Mouse (Mus musculus) heart, adult 2 months (tissue): Measurements from ENCODE around the gene Kifc5b. TPM values are rescaled to one million over a fixed set of nuclear protein-coding genes. Genes with fewer than 3 reads are reported as not detected.

Source experiments
- DNase-seq, 2 experiments: peaks; one replicate each; pipeline ENCODE4 v3.0.0; 2021
- H3K27ac ChIP-seq: fragments of 200-600 bp; 2 replicates; pipeline ENCODE4 v1.8.1; 2022
- H3K27me3 ChIP-seq: fragments of 200-500 bp; 2 replicates; pipeline ENCODE4 v1.6.1; 2012; ENCODE audit warnings: mild to moderate bottlenecking, low read length, inconsistent platforms, mixed read lengths; ENCODE audit not compliant: control insufficient read depth, insufficient read depth
- H3K36me3 ChIP-seq: fragments of 200-500 bp; 2 replicates; pipeline ENCODE4 v1.6.1; 2012; ENCODE audit warnings: low read length, inconsistent platforms; ENCODE audit not compliant: control insufficient read depth, insufficient read depth
- H3K4me1 ChIP-seq: fragments of 200-500 bp; 2 replicates; pipeline ENCODE4 v1.6.1; 2011; ENCODE audit warnings: low read length; ENCODE audit not compliant: control insufficient read depth, insufficient read depth
- H3K4me3 ChIP-seq: fragments of 200-600 bp; 2 replicates; pipeline ENCODE4 v1.8.1; 2022
- H3K79me2 ChIP-seq: fragments of 200-500 bp; replicated peaks from 2 replicates; pipeline ENCODE4 v1.6.1; 2012; ENCODE audit warnings: mild to moderate bottlenecking, inconsistent platforms, low read length, moderate library complexity, mixed read lengths; ENCODE audit not compliant: control insufficient read depth, insufficient read depth
- H3K9ac ChIP-seq: fragments of 200-500 bp; 2 replicates; pipeline ENCODE4 v1.6.1; 2012; ENCODE audit warnings: low read depth, mild to moderate bottlenecking, control low read depth, inconsistent platforms, low read length, mixed read lengths
- CTCF ChIP-seq: fragments of 200-600 bp; IDR thresholded peaks from 2 replicates; pipeline ENCODE4 v1.8.1; 2022; ENCODE audit warnings: antibody characterized with exemption, mild to moderate bottlenecking, moderate library complexity
- EP300 ChIP-seq: fragments of 200-500 bp; IDR thresholded peaks from 2 replicates; pipeline ENCODE4 v1.6.1; 2011; ENCODE audit warnings: low read depth, low read length, control low read depth; ENCODE audit not compliant: insufficient read depth
- POLR2A ChIP-seq: fragments of 200-500 bp; IDR thresholded peaks from 2 replicates; pipeline ENCODE4 v1.6.1; 2011; ENCODE audit warnings: mild to moderate bottlenecking, low read depth, low read length, control low read depth; ENCODE audit not compliant: insufficient read depth
- WGBS: fragments of 180-500 bp; shearing (Covaris S2); methylation state at CpG from one replicate; pipeline ENCODE4 v1.1.7; 2018; 5-methylcytosine and 5-hydroxymethylcytosine counted together
- intact Hi-C: fragments of 180-260 bp; cut with DNase I; formaldehyde crosslinking; loops from one replicate; pipeline ENCODE4 v1.15.1; 2025
- polyA plus RNA-seq: library from polyadenylated mRNA; depleted of rRNA; stranded (reverse); fragments of >200 nt; gene quantifications from 2 replicates; pipeline ENCODE4 v1.2.3, GENCODE M21; 2012
- total RNA-seq, 2 experiments: library from RNA; stranded (reverse); gene quantifications; 2 replicates each; pipeline ENCODE4 v1.2.3; 2021

Kifc5b gene
- total and polyA plus RNA-seq, 3 experiments, result 0.26 to 0.62 (median 0.36) TPM

DNA sequence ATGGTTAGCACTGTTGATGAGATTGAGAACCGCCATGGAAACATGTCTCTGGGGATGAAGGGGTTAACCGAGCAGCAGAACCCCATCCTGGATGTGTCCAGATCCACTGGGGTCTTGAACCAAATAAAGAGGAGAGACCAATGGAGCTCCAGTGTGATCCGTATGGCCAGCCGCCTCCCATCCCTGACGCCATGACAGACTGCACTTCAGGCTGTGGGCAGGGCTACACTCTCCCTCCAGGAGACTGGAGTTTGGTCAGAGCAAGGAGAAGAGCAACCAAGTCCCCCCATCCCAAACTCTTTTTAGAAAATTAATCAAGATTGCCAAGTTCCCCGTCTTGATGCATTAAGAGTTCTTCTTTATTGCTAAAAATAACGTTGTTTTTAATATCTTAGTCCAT, 39.0 kb upstream of the Kifc5b start:
- H3K27me3 ChIP-seq, result no peaks in the 10 kb centered on the region
- TF ChIP-seq CTCF (no peak), POLR2A (no peak), EP300 (no peak)
- H3K4me3 ChIP-seq, result no peak overlapping the region
- peaks cover 2% of the 10 kb centered on the region; the same call in 1 of the 2 replicates for H3K4me1 ChIP-seq
- 65% methylated on average over 7 of the region's 7 CpGs for whole genome bisulfite sequencing
- H3K79me2 ChIP-seq, result no peaks in the 10 kb centered on the region; the same call in 1 of the 2 replicates
- H3K27ac ChIP-seq, result peak overlapping the region; percentile 43; the same call in 1 of the 2 replicates
- intact Hi-C loops, result no loop called here
- no peak overlapping the region for H3K9ac ChIP-seq
- no peaks in the 10 kb centered on the region for H3K36me3 ChIP-seq
- DNase-seq, result no peak

- TF ChIP-seq CTCF, result peak; percentile 49
- no peak for TF ChIP-seq POLR2A
- WGBS, result 91% methylated on average over 6 of the region's 6 CpGs
- Histone ChIP-seq H3K36me3 (no peaks in the 10 kb centered on the region), H3K79me2 (no peaks in the 10 kb centered on the region; the same call in 1 of the 2 replicates), H3K27me3 (no peaks in the 10 kb centered on the region), H3K9ac (no peak overlapping the region; the same call in 1 of the 2 replicates), H3K27ac (peak overlapping the region; percentile 31), H3K4me1 (no peaks in the 10 kb centered on the region), H3K4me3 (no peak overlapping the region)
- DNase-seq, result no peak
- intact Hi-C loops, result no loop called here
These were observed 37.7 kb upstream of the Kifc5b start for GRCm38 (mm10) chr17:26879235-26879634.

GRCm38 (mm10) chr17:26882706-26883105, 34.2 kb upstream of the Kifc5b start:
- Histone ChIP-seq H3K4me1 (peaks cover 7% of the 10 kb centered on the region), H3K79me2 (no peaks in the 10 kb centered on the region), H3K9ac (no peak overlapping the region), H3K27ac (no peak overlapping the region), H3K4me3 (no peak overlapping the region), H3K27me3 (no peaks in the 10 kb centered on the region), H3K36me3 (no peaks in the 10 kb centered on the region)
- intact Hi-C loops, result no loop called here
- no peak for DNase-seq
- no peak for TF ChIP-seq POLR2A
- TF ChIP-seq EP300, result no peak
- TF ChIP-seq CTCF, result no peak
- WGBS, result 41% methylated on average over 1 of the region's 1 CpGs

- intact Hi-C loops, result no loop called here
- Histone ChIP-seq H3K9ac (no peak overlapping the region), H3K4me3 (no peak overlapping the region), H3K36me3 (no peaks in the 10 kb centered on the region), H3K27ac (no peak overlapping the region), H3K4me1 (peaks cover 7% of the 10 kb centered on the region), H3K79me2 (no peaks in the 10 kb centered on the region), H3K27me3 (no peaks in the 10 kb centered on the region)
- no peak for TF ChIP-seq CTCF
- no peak for TF ChIP-seq EP300
- TF ChIP-seq POLR2A, result no peak
- DNase-seq, result no peak
- WGBS, result 88% methylated on average over 6 of the region's 6 CpGs
These were observed 33.3 kb upstream of the Kifc5b start for GRCm38 (mm10) chr17:26883585-26883984.

DNA sequence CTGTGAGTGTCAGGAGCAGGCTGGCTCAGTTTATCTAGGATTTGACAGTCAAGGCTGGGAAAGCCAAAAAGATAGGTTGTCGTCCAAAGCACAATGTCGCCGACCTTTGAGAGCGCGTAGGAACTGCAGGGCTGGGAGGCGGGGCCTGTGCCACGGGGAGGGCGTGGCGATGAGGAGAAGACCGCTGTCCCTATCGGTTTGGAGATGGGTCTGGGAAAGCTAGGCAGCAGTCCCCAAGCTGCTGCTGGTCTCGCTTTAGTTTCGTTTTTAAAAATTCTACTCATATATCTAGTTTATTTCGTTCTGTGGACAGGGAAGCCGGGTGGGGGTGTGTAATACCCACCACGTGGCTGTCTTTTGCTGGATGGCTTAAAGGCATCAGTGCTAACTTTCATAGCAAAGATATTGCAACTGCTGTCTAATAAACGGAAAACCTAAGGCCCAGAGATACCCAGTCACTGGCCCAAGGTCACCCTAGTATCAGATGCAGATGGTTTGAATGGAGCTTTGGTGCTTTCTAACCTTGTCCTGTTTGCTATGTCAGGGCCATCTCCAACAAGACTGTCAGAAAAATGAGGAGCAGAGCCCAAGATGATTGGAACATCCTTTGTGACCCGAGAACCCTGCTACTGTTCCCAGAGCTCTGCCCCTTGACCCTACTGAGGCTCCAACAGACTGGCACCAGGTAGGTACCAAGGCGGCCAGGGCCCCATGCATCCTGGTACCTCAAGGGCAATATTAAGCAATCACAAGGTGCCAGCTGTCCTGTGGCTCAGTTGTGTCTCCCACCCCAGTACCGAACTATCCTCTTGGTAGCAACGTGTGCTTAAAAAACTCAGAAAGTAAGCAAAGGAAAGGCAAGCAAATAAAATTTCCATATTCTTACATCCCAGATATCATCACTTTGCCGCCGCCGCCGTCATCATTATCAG, 31.6 kb upstream of the Kifc5b start:
- intact Hi-C loops, result loop anchor here (2.0 to 5.0 kb wide), 5 partner anchors 34 to 423 kb away; partner anchors contain the start of gene Atp6v0e
- DNase-seq, result peak; percentile 88 to 89
- Histone ChIP-seq H3K27me3 (no peaks in the 10 kb centered on the region), H3K27ac (peak overlapping the region; percentile 65), H3K4me3 (peak overlapping the region; percentile 55), H3K9ac (peak overlapping the region; percentile 25), H3K36me3 (no peaks in the 10 kb centered on the region), H3K4me1 (peaks cover 7% of the 10 kb centered on the region), H3K79me2 (no peaks in the 10 kb centered on the region)
- WGBS, result 9% methylated on average over 25 of the region's 25 CpGs
- TF ChIP-seq EP300 (peak; percentile 43; the same call in 1 of the 2 replicates), POLR2A (peak; percentile 47; the same call in 1 of the 2 replicates), CTCF (peak; percentile 79)
